Mouse (Mus musculus) E14TG2a.4 (cell line): ENCODE data around the gene Vstm2l.

Source experiments
- H3K27me3 ChIP-seq: 2 replicates; pipeline ENCODE4 v1.6.1; 2014; ENCODE audit warnings: low read length, control low read depth; ENCODE audit not compliant: insufficient read depth
- H3K36me3 ChIP-seq: 2 replicates; pipeline ENCODE4 v1.6.1; 2014; ENCODE audit warnings: low read length, control low read depth; ENCODE audit not compliant: insufficient read depth
- H3K4me1 ChIP-seq: replicated peaks from 2 replicates; pipeline ENCODE4 v1.6.1; 2014; ENCODE audit warnings: low read depth, low read length, control low read depth
- H3K4me3 ChIP-seq: replicated peaks from 2 replicates; pipeline ENCODE4 v1.5.1; 2014; ENCODE audit warnings: mild to moderate bottlenecking, low read length
- H3K9me3 ChIP-seq: 2 replicates; pipeline ENCODE4 v1.6.1; 2014; ENCODE audit warnings: low read length, control low read depth
- CTCF ChIP-seq: conservative IDR thresholded peaks from 2 replicates; pipeline ENCODE4 v1.5.1; 2014; ENCODE audit warnings: low read length
- NANOG ChIP-seq: IDR thresholded peaks from 2 replicates; pipeline ENCODE4 v1.6.1; 2014; ENCODE audit warnings: borderline replicate concordance, low read length, mixed read lengths
- POU5F1 ChIP-seq: IDR thresholded peaks from 2 replicates; pipeline ENCODE4 v1.6.1; 2014; ENCODE audit warnings: low read length, borderline replicate concordance

The Vstm2l gene

GRCm38 (mm10) chr2:157943514-157944155 is 29.2 kb downstream of the Vstm2l start:
- TF ChIP-seq NANOG (no peak), CTCF (peak; percentile 45), POU5F1 (no peak)
- H3K36me3 ChIP-seq = no peaks in the 10 kb centered on the region
- H3K27me3 ChIP-seq = peaks cover 49% of the 10 kb centered on the region

GRCm38 (mm10) chr2:157944156-157944893 is 29.9 kb downstream of the Vstm2l start:
- TF ChIP-seq CTCF (no peak), POU5F1 (no peak), NANOG (no peak)
- Histone ChIP-seq H3K9me3 (no peaks in the 10 kb centered on the region), H3K4me3 (peak overlapping the region; percentile 74)

More at GRCm38 (mm10) chr2:157943514-157944155, 29.2 kb downstream of the Vstm2l start:
- Histone ChIP-seq H3K4me1 (peaks cover 49% of the 10 kb centered on the region), H3K4me3 (peak overlapping the region; percentile 74), H3K9me3 (no peaks in the 10 kb centered on the region)

GRCm38 (mm10) chr2:157953978-157954377 is 39.5 kb downstream of the Vstm2l start:
- Histone ChIP-seq H3K36me3 (no peaks in the 10 kb centered on the region), H3K9me3 (peaks cover 5% of the 10 kb centered on the region; the same call in 1 of the 2 replicates), H3K4me1 (peaks cover 47% of the 10 kb centered on the region), H3K27me3 (no peaks in the 10 kb centered on the region), H3K4me3 (no peak overlapping the region)
- TF ChIP-seq CTCF (no peak), POU5F1 (no peak), NANOG (no peak)

More at GRCm38 (mm10) chr2:157944156-157944893, 29.9 kb downstream of the Vstm2l start:
- Histone ChIP-seq H3K4me1 (peaks cover 49% of the 10 kb centered on the region), H3K36me3 (no peaks in the 10 kb centered on the region), H3K27me3 (peaks cover 42% of the 10 kb centered on the region)

- TF ChIP-seq CTCF (no peak), NANOG (peak; percentile 40; the same call in 1 of the 2 replicates)
- Histone ChIP-seq H3K27me3 (no peaks in the 10 kb centered on the region), H3K36me3 (no peaks in the 10 kb centered on the region), H3K4me3 (no peak overlapping the region), H3K9me3 (peaks cover 5% of the 10 kb centered on the region; the same call in 1 of the 2 replicates), H3K4me1 (peaks cover 53% of the 10 kb centered on the region)
Measured at GRCm38 (mm10) chr2:157957707-157958108, 43.3 kb downstream of the Vstm2l start.

- H3K27me3 ChIP-seq = peaks cover 3% of the 10 kb centered on the region
- peak overlapping the region; percentile 37; the same call in 1 of the 2 replicates for H3K4me3 ChIP-seq
- no peaks in the 10 kb centered on the region for H3K36me3 ChIP-seq
- peaks cover 45% of the 10 kb centered on the region for H3K4me1 ChIP-seq
- TF ChIP-seq POU5F1 = no peak
- peak; percentile 70 for TF ChIP-seq NANOG
- peaks cover 9% of the 10 kb centered on the region for H3K9me3 ChIP-seq
Measured at GRCm38 (mm10) chr2:157967856-157968255, 53.4 kb downstream of the Vstm2l start.

GRCm38 (mm10) chr2:157970124-157970523 is 55.7 kb downstream of the Vstm2l start:
- Histone ChIP-seq H3K9me3 (peaks cover 6% of the 10 kb centered on the region), H3K36me3 (no peaks in the 10 kb centered on the region), H3K4me1 (peaks cover 56% of the 10 kb centered on the region), H3K4me3 (no peak overlapping the region), H3K27me3 (peaks cover 24% of the 10 kb centered on the region)
- TF ChIP-seq CTCF (no peak), NANOG (no peak), POU5F1 (no peak)

GRCm38 (mm10) chr2:157970669-157971068 is 56.2 kb downstream of the Vstm2l start:
- Histone ChIP-seq H3K36me3 (no peaks in the 10 kb centered on the region), H3K4me3 (no peak overlapping the region), H3K9me3 (peaks cover under 1% of the 10 kb centered on the region), H3K4me1 (peaks cover 59% of the 10 kb centered on the region), H3K27me3 (peaks cover 25% of the 10 kb centered on the region)
- TF ChIP-seq CTCF (no peak), NANOG (no peak), POU5F1 (no peak)

GRCm38 (mm10) chr2:157974604-157975501 is 60.4 kb downstream of the Vstm2l start:
- Histone ChIP-seq H3K36me3 (no peaks in the 10 kb centered on the region), H3K9me3 (no peaks in the 10 kb centered on the region), H3K4me1 (peaks cover 40% of the 10 kb centered on the region), H3K4me3 (peak overlapping the region; percentile 50), H3K27me3 (peaks cover 30% of the 10 kb centered on the region)
- TF ChIP-seq CTCF = no peak
- TF ChIP-seq POU5F1 = no peak
- TF ChIP-seq NANOG = peak; percentile 35; the same call in 1 of the 2 replicates
